Mouse (Mus musculus) kidney, embryonic 16.5 days (tissue): ENCODE results near the gene Klrb1c. TPM values are rescaled to one million over a fixed set of nuclear protein-coding genes. Genes with fewer than 3 reads are reported as not detected.
"Not testable (repeated sequence)": the region's sequence is repeated elsewhere in the genome, so short reads cannot be mapped to it uniquely, and the experiment has no call there.

ENCODE experiments used
- ATAC-seq: fragments of 200-750 bp; cut with Nextera tagmentation; 2 replicates; pipeline ENCODE4 v1.8.0; 2017; ENCODE audit warnings: moderate TSS enrichment; ENCODE audit not compliant: low FRiP score, low TSS enrichment
- H3K27ac ChIP-seq: fragments of 300-500 bp; sonication (generic); 2 replicates; pipeline ENCODE4 v1.5.1; 2014; ENCODE audit warnings: low read length
- H3K27me3 ChIP-seq: fragments of 300-500 bp; sonication (generic); 2 replicates; pipeline ENCODE4 v1.6.1; 2014; ENCODE audit warnings: low read length, control low read depth, mixed read lengths; ENCODE audit not compliant: insufficient read depth
- H3K36me3 ChIP-seq: fragments of 300-500 bp; sonication (generic); 2 replicates; pipeline ENCODE4 v1.6.1; 2014; ENCODE audit warnings: low read length, control low read depth, mixed read lengths; ENCODE audit not compliant: insufficient read depth
- H3K4me1 ChIP-seq: fragments of 300-500 bp; sonication (generic); 2 replicates; pipeline ENCODE4 v1.6.1; 2014; ENCODE audit warnings: low read length, control low read depth, mixed read lengths; ENCODE audit not compliant: insufficient read depth
- H3K4me2 ChIP-seq: fragments of 300-500 bp; sonication (generic); replicated peaks from 2 replicates; pipeline ENCODE4 v1.6.1; 2014; ENCODE audit warnings: low read depth, low read length
- H3K4me3 ChIP-seq: fragments of 300-500 bp; sonication (generic); 2 replicates; pipeline ENCODE4 v1.5.1; 2014; ENCODE audit warnings: mild to moderate bottlenecking, low read length
- H3K9ac ChIP-seq: fragments of 300-500 bp; sonication (generic); replicated peaks from 2 replicates; pipeline ENCODE4 v1.6.1; 2014; ENCODE audit warnings: low read length
- H3K9me3 ChIP-seq: fragments of 300-500 bp; sonication (generic); 2 replicates; pipeline ENCODE4 v1.6.1; 2016; ENCODE audit warnings: low read length, control low read depth
- WGBS: fragments of 180-500 bp; shearing (Covaris S2); extraction: QIAGEN DNeasy Blood & Tissue Kit; methylation state at CpG from one replicate; pipeline ENCODE4 v1.1.7; 2014; 5-methylcytosine and 5-hydroxymethylcytosine counted together
- polyA plus RNA-seq: library from polyadenylated mRNA; unstranded; fragments of >200 nt; fragmentation: Nextera tagmentation; extraction: Ambion mirVana; gene quantifications from 2 replicates; pipeline ENCODE4 v1.2.1, GENCODE M21; 2015

The Klrb1c gene
- polyA plus RNA-seq, 1 experiment from 2014 or later, result 0.30 TPM

GRCm38 (mm10) chr6:128798772-128799143 is 9.7 kb upstream of the Klrb1c start:
- H3K36me3 ChIP-seq, H3K9me3 ChIP-seq, H3K27me3 ChIP-seq: not testable (repeated sequence)
- Histone ChIP-seq H3K9ac (peak overlapping the region; percentile 75), H3K4me3 (peak overlapping the region; percentile 67), H3K4me2 (peak overlapping the region; percentile 60), H3K4me1 (peaks cover 13% of the 10 kb centered on the region), H3K27ac (peak overlapping the region; percentile 89)
- WGBS, result 0% methylated on average over 20 of the region's 20 CpGs
- ATAC-seq, result peak; percentile 53

DNA sequence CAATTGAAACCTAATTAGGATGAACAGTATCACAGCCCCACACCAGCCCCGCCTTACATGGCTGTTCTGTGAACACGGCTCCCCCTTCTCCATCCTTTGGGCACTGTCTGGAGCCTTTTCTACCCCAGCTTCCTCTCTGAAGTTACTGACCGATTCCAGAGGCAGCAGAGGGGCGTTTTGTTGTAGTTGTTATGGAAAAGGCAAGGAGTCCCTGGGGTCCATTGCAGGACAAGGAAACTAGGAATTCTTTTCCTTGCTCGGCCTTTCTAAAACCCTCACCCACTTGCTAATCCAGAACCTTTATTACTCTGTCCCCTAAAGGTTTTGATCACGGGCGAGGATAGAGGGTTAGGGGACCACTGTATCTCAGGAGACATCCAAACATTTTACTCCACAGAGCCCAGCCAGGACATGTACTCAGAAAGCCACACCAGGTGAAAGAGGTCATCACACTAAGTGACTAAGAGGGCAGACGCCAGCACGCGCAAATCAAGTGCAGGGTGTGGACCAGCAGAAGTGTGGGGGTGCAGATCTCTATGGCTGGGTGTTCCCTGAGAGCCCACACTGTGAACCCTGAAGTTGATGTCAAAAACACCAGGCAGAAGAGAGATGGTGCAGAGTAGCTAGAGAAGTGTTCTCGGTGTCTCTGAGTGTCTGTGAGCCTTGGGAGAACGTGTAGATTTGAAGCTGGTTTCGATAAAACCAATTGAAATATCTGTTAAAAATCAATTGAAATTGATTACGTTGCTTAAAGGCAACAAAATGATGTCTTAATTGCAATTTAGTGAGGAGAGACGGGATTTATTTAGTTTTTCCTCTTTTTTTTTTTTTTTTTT is 9.1 kb upstream of the Klrb1c start:
- Histone ChIP-seq H3K4me2 (peak overlapping the region; percentile 60), H3K27me3 (no peaks in the 10 kb centered on the region), H3K9ac (peak overlapping the region; percentile 48), H3K27ac (peak overlapping the region; percentile 19), H3K4me1 (peaks cover 19% of the 10 kb centered on the region), H3K4me3 (peak overlapping the region; percentile 67), H3K36me3 (no peaks in the 10 kb centered on the region), H3K9me3 (no peaks in the 10 kb centered on the region)
- no peak for ATAC-seq
- 12% methylated on average over 15 of the region's 15 CpGs for WGBS

- Histone ChIP-seq H3K27me3 (no peaks in the 10 kb centered on the region), H3K4me3 (peak overlapping the region; percentile 67), H3K27ac (no peak overlapping the region), H3K9me3 (no peaks in the 10 kb centered on the region), H3K36me3 (no peaks in the 10 kb centered on the region), H3K9ac (peak overlapping the region; percentile 48), H3K4me2 (peak overlapping the region; percentile 60), H3K4me1 (peaks cover 20% of the 10 kb centered on the region)
- no peak for ATAC-seq
- WGBS, result 78% methylated on average over 12 of the region's 12 CpGs
Measured at GRCm38 (mm10) chr6:128797185-128797905, 8.3 kb upstream of the Klrb1c start.

GRCm38 (mm10) chr6:128796321-128796955 is 7.4 kb upstream of the Klrb1c start:
- 75% methylated on average over 8 of the region's 8 CpGs for WGBS
- ATAC-seq, result no peak
- Histone ChIP-seq H3K9ac (no peak overlapping the region), H3K27ac (no peak overlapping the region), H3K4me3 (no peak overlapping the region), H3K4me1 (peaks cover 20% of the 10 kb centered on the region), H3K27me3 (no peaks in the 10 kb centered on the region), H3K4me2 (no peak overlapping the region), H3K36me3 (no peaks in the 10 kb centered on the region), H3K9me3 (no peaks in the 10 kb centered on the region)

GRCm38 (mm10) chr6:128793734-128794133 is 4.7 kb upstream of the Klrb1c start:
- Histone ChIP-seq H3K27ac (peak overlapping the region; percentile 58; the same call in 1 of the 2 replicates), H3K9me3 (no peaks in the 10 kb centered on the region), H3K4me2 (no peak overlapping the region), H3K4me1 (peaks cover 18% of the 10 kb centered on the region), H3K9ac (no peak overlapping the region), H3K27me3 (no peaks in the 10 kb centered on the region), H3K4me3 (no peak overlapping the region), H3K36me3 (no peaks in the 10 kb centered on the region)
- WGBS, result 5% methylated on average over 6 of the region's 6 CpGs
- ATAC-seq, result no peak

- ATAC-seq, H3K4me3 ChIP-seq, H3K9me3 ChIP-seq, H3K36me3 ChIP-seq, H3K4me1 ChIP-seq, H3K4me2 ChIP-seq, H3K9ac ChIP-seq, H3K27ac ChIP-seq, H3K27me3 ChIP-seq: not testable (repeated sequence)
- 77% methylated on average over 4 of the region's 4 CpGs for WGBS
Measured at GRCm38 (mm10) chr6:128790491-128790994, 1.5 kb upstream of the Klrb1c start.

DNA sequence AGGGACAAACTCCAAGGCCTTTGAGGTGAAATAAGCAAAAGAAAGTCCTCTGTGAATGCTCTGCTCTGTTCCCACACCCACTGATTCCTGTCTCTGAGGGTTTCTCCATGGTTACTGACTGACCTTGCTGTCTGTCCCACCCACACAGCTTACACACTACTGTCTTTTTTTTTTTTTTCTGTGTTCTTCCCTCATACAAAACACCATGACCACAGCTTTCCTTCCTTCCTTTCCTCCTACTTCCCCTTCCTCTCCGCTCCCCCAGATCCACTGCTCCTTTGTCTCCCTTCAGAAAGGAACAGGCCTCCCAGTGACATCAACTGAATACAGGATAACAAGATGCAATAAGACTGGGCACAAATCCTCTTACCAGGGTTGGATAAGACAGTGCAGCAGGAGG is 498 bp downstream of the Klrb1c start:
- no peak overlapping the region for H3K4me2 ChIP-seq
- no peaks in the 10 kb centered on the region for H3K9me3 ChIP-seq
- H3K27me3 ChIP-seq, result no peaks in the 10 kb centered on the region
- no peak overlapping the region for H3K9ac ChIP-seq
- ATAC-seq, result no peak
- no peak overlapping the region for H3K4me3 ChIP-seq
- H3K36me3 ChIP-seq, result no peaks in the 10 kb centered on the region
- peaks cover 4% of the 10 kb centered on the region; the same call in 1 of the 2 replicates for H3K4me1 ChIP-seq
- H3K27ac ChIP-seq, result no peak overlapping the region
- WGBS, result 85% methylated on average over 1 of the region's 1 CpGs

GRCm38 (mm10) chr6:128786396-128786795 is 2.6 kb downstream of the Klrb1c start:
- not testable (repeated sequence) for H3K4me3 ChIP-seq, H3K27me3 ChIP-seq, H3K36me3 ChIP-seq, H3K9me3 ChIP-seq, H3K4me1 ChIP-seq, ATAC-seq, H3K4me2 ChIP-seq, H3K9ac ChIP-seq, H3K27ac ChIP-seq
- 88% methylated on average over 1 of the region's 1 CpGs for whole genome bisulfite sequencing

DNA sequence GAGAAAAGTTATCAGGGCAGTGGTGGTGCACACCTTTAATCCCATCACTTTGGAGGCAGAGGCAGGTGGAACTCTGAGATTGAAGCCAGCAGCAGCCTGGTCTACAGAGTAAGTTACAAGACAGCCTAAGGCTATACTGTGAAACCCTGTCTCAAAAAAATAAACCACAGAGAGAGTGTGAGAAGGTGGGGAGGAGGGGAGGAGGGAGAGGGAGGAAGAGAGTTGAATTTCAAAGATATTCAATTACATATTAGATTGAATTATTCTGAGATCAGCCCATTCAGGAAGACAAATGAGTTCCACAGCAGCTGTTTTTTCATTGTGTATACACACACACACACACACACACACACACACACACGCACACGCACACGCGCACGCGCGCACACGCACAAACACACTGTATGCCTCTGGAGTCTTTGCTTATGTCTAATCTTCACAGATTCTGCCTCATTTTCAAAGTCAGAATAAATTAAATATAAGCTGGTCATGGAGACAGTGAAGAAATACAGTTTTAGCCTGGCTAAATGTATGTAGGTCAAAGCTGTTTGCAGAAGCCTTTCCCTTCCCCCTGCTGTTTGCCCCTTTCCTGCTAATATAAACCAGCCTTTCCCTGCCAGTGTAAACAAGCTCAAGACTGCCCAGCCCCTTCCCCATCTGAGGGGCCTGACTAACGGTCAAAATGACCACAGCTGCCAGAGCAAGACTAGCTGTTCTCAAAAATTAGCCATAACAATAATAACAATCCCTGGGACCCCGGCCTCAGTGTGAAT is 19.3 kb downstream of the Klrb1c start:
- H3K9me3 ChIP-seq, result peaks cover 16% of the 10 kb centered on the region
- no peaks in the 10 kb centered on the region for H3K27me3 ChIP-seq
- H3K36me3 ChIP-seq, result no peaks in the 10 kb centered on the region
- 72% methylated on average over 10 of the region's 10 CpGs for WGBS
- H3K4me2 ChIP-seq, result peak overlapping the region; percentile 18; the same call in 1 of the 2 replicates
- H3K9ac ChIP-seq, result no peak overlapping the region
- H3K4me1 ChIP-seq, result 0 out of 2 replicates have a peak, but pooled peaks cover 3% of the 10 kb centered on the region
- no peak overlapping the region for H3K4me3 ChIP-seq
- peak; percentile 60; the same call in 1 of the 2 replicates for ATAC-seq
- peak overlapping the region; percentile 7; the same call in 1 of the 2 replicates for H3K27ac ChIP-seq
